Mouse (Mus musculus): ENCODE data around the gene Npepl1. TPM values are rescaled to one million over a fixed set of nuclear protein-coding genes. Genes with fewer than 3 reads are reported as not detected.

Npepl1 gene
- polyA plus RNA-seq (2014; fragmentation: Illumina TruSeq; extraction: RNeasy Lipid Tissue Mini Kit (QIAGEN cat#74804); ENCODE audit: low read depth, low replicate concordance): 66.5 TPM

DNA sequence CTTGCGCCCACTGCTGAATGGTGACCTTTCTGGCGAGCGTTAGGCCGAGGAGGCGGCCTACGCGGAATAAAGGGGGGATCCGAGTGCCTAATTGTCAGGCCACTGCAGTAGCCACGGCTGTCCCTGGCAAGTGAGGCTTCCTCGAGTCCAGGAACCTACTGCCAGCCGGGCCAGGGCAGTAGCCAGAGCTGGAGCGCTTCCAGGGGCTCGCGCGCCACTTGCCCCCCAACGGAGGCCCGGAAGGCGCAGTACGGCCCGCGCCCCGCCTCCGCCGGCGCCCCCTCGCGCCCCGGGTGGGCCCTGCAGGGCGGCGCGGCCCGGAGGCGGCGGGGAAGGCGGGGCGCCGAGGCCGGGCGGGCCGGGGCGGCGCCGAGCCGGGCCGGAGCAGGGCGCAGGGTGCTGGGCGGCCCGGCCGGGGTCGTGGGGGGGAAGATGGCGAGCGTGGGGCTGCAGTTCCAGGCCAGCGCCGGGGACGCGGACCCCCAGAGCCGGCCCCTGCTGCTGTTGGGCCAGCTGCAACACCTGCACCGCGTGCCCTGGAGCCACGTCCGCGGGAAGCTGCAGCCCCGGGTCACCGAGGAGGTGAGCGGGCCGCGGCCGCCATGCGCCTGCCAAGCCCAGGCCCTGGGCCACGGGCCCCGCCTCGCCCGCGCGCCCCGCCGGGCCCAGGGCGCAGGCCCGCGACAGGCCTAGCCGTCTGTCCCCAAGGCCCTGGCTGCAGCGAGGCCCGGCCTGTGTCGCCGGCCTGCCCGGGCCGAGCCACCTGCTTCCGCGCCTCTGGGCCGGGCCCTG is at the start of gene Npepl1:
Gene Npepl1 (plus strand): TSS at position 359 of the 792 bp plus-strand sequence.

DNA sequence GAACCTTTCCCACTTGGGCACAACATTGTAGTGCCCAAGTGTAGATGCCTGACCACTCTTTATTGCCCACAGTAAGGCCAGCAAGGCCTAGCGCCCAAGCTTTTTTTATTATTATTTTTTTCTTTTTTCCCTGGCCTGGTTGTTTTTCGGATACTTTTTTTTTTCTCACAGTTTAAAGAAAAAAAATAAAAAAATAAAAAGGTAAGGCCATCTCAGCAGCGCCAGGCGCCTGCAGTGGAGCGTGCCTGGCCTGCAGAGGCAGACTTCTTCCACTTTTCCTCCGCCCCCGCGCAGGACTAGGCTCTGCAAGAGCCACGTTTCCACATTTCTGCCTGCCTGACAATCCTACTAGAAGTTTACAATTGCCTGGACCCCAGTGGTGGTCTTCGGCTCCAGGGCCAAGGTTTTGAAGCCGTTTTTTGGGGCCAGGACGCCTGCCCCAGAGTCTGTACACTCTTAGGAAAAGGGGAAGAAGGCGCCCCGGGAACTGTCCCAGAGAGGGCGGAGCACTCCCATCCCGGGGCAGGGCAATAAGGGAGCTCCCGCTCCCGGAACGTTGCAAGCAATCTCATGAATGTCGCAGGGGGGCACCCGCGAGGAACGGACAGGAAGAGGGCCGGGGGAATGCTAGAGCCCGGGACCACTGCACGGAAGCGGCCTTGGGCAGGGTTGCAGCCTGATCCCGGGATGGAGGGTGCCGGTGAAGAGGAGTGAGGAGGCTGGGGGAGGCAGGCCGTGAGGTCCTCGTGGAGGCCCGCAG is 34.3 kb upstream of the Npepl1 start, which contains the start of gene Stx16:
Gene Stx16 (plus strand): TSS at position 636 of the 760 bp plus-strand sequence.

Other genes starting within 250 kb of the Npepl1 start
- 21.5 TPM for gene Stx16, start 34.0 kb upstream of the Npepl1 start, polyA plus RNA-seq (2014; fragmentation: Illumina TruSeq; extraction: RNeasy Lipid Tissue Mini Kit (QIAGEN cat#74804); ENCODE audit: low read depth, low replicate concordance)
- 994 TPM for gene Gnas, start 174.0 kb downstream of the Npepl1 start, polyA plus RNA-seq (2014; fragmentation: Illumina TruSeq; extraction: RNeasy Lipid Tissue Mini Kit (QIAGEN cat#74804); ENCODE audit: low read depth, low replicate concordance)
- not detected for gene Gm20721, start 236.4 kb downstream of the Npepl1 start, polyA plus RNA-seq (2014; fragmentation: Illumina TruSeq; extraction: RNeasy Lipid Tissue Mini Kit (QIAGEN cat#74804); ENCODE audit: low read depth, low replicate concordance)